Mouse (Mus musculus) ES-E14 (cell line): ENCODE results near the gene Tob1.

Experiments used
- CHD2 ChIP-seq: IDR thresholded peaks from 2 replicates; pipeline ENCODE4 v1.6.1; 2014; ENCODE audit warnings: mild to moderate bottlenecking, low read depth, low read length, inconsistent platforms
- HCFC1 ChIP-seq: IDR thresholded peaks from 2 replicates; pipeline ENCODE4 v1.6.1; 2012; ENCODE audit warnings: low read length, inconsistent platforms, borderline replicate concordance; ENCODE audit not compliant: insufficient read depth
- MAFK ChIP-seq: IDR thresholded peaks from 2 replicates; pipeline ENCODE4 v1.6.1; 2014; ENCODE audit warnings: mild to moderate bottlenecking, low read depth, low read length, inconsistent platforms; ENCODE audit not compliant: insufficient read depth
- ZC3H11A ChIP-seq: IDR thresholded peaks from 2 replicates; pipeline ENCODE4 v1.6.1; 2012; ENCODE audit warnings: low read depth, mild to moderate bottlenecking, inconsistent platforms, low read length, borderline replicate concordance
- ZNF384 ChIP-seq: IDR thresholded peaks from 2 replicates; pipeline ENCODE4 v1.6.1; 2012; ENCODE audit warnings: low read depth, low read length, inconsistent platforms

- no peak for TF ChIP-seq ZNF384
- TF ChIP-seq HCFC1: no peak
- no peak for TF ChIP-seq CHD2
- TF ChIP-seq ZC3H11A: no peak
- no peak for TF ChIP-seq MAFK
Measured at GRCm38 (mm10) chr11:94179768-94180167, 31.5 kb upstream of the Tob1 start.
